Mouse (Mus musculus) midbrain, embryonic 14.5 days (tissue): ENCODE measurements around the gene Amacr. TPM values are rescaled to one million over a fixed set of nuclear protein-coding genes. Genes with fewer than 3 reads are reported as not detected.

Experiments used
- ATAC-seq: fragments of 200-750 bp; cut with Nextera tagmentation; 2 replicates; pipeline ENCODE4 v1.8.0; 2017; ENCODE audit warnings: moderate number of reproducible peaks, moderate library complexity; ENCODE audit not compliant: low FRiP score, low TSS enrichment
- DNase-seq: peaks from one replicate; pipeline ENCODE4 v3.0.0-alpha.2; 2015
- H3K27ac ChIP-seq: fragments of 300-500 bp; sonication (generic); replicated peaks from 2 replicates; pipeline ENCODE4 v1.5.1; 2014; ENCODE audit warnings: mild to moderate bottlenecking, low read depth, low read length, moderate library complexity
- H3K27me3 ChIP-seq: fragments of 300-500 bp; sonication (generic); 2 replicates; pipeline ENCODE4 v1.6.1; 2014; ENCODE audit warnings: low read length, control low read depth, mixed read lengths; ENCODE audit not compliant: control insufficient read depth, insufficient read depth
- H3K36me3 ChIP-seq: fragments of 300-500 bp; sonication (generic); 2 replicates; pipeline ENCODE4 v1.6.1; 2014; ENCODE audit warnings: low read length, control low read depth; ENCODE audit not compliant: control insufficient read depth, insufficient read depth
- H3K4me1 ChIP-seq: fragments of 300-500 bp; sonication (generic); 2 replicates; pipeline ENCODE4 v1.6.1; 2014; ENCODE audit warnings: mild to moderate bottlenecking, antibody characterized with exemption, low read length, control low read depth; ENCODE audit not compliant: control insufficient read depth, insufficient read depth
- H3K4me2 ChIP-seq: fragments of 300-500 bp; sonication (generic); 2 replicates; pipeline ENCODE4 v1.6.1; 2014; ENCODE audit warnings: mild to moderate bottlenecking, low read length, moderate library complexity
- H3K4me3 ChIP-seq: fragments of 300-500 bp; sonication (generic); replicated peaks from 2 replicates; pipeline ENCODE4 v1.5.1; 2014; ENCODE audit warnings: low read depth, low read length
- H3K9ac ChIP-seq: fragments of 300-500 bp; sonication (generic); replicated peaks from 2 replicates; pipeline ENCODE4 v1.6.1; 2014; ENCODE audit warnings: mild to moderate bottlenecking, low read length, moderate library complexity
- H3K9me3 ChIP-seq: fragments of 300-500 bp; sonication (generic); 2 replicates; pipeline ENCODE4 v1.6.1; 2016; ENCODE audit warnings: low read length, control low read depth, mixed read lengths; ENCODE audit not compliant: control insufficient read depth
- WGBS: fragments of 180-500 bp; shearing (Covaris S2); extraction: QIAGEN DNeasy Blood & Tissue Kit; methylation state at CpG from one replicate; pipeline ENCODE4 v1.1.7; 2014; 5-methylcytosine and 5-hydroxymethylcytosine counted together
- polyA plus RNA-seq: library from polyadenylated mRNA; unstranded; fragments of >200 nt; fragmentation: Nextera tagmentation; extraction: Ambion mirVana; gene quantifications from 2 replicates; pipeline ENCODE4 v1.2.1, GENCODE M21; 2014

Gene Amacr
- 9.8 and 11.1 TPM in 2 replicates for polyA plus RNA-seq

DNA sequence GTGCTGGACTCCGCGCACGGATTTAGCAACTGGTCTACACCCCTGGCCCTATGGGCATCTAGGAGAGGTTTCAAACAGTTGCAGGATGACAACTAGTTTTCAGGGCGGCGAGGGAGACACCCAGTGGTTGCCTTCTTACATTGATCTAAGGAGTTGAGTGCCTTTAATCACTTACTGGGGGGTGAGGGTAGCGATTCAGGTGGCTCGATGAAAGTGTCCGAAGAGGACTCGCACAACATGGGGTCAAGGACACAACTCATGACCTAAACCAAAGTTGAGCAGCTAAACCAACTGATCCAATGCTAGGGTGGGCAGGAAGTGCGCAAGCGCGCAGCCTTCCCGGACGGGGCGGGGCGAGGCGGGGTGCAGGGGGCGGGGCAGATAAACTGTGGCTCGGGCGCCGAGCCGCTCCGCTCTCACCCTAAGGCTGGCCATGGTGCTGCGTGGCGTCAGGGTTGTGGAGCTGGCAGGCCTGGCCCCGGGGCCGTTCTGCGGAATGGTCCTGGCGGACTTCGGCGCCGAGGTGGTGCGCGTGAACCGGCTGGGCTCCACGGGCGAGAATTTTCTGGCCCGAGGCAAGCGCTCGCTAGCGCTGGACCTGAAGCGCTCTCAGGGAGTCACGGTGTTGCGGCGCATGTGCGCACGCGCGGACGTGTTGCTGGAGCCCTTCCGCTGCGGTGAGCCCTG is at the start of gene Amacr:
Gene Amacr (plus strand): TSS at position 380 of the 687 bp plus-strand sequence.
- peak within 1 kb of the TSS; percentile 62 for H3K9ac ChIP-seq
- H3K4me1 ChIP-seq, result peaks cover 3% of the 10 kb centered on the region; the same call in 1 of the 2 replicates
- ATAC-seq (peak; percentile 99), DNase-seq (peak; percentile 96)
- under 1% methylated on average over 52 of the region's 52 CpGs for WGBS
- H3K27ac ChIP-seq, result peak within 1 kb of the TSS; percentile 90
- H3K36me3 ChIP-seq, result no peaks in the 10 kb centered on the region
- no peaks in the 10 kb centered on the region for H3K27me3 ChIP-seq
- H3K4me2 ChIP-seq, result peak within 1 kb of the TSS; percentile 56
- peak within 1 kb of the TSS; percentile 56 for H3K4me3 ChIP-seq
- H3K9me3 ChIP-seq, result no peaks in the 10 kb centered on the region

DNA sequence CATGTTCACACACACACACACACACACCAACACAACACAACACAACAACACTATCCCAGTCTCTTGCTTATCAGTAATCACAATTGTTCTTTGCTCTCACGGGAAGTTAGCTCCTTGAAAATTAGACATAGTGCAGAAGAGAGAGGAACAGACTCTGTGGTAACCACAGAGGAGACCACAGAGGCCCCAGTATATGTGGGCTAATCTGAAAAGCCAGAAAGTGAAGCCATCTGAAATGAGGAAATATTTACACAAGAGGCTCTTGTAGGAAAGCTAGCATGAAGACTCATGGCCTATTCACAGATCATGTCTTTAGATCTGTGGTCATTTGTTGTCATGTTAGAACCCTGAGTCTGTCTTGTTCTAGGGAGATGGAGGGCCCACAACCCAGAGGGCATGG is 47.6 kb upstream of the Amacr start:
- Histone ChIP-seq H3K4me3 (no peak overlapping the region), H3K9me3 (no peaks in the 10 kb centered on the region), H3K36me3 (no peaks in the 10 kb centered on the region), H3K4me2 (no peak overlapping the region), H3K27me3 (no peaks in the 10 kb centered on the region), H3K4me1 (no peaks in the 10 kb centered on the region), H3K27ac (no peak overlapping the region), H3K9ac (no peak overlapping the region)
- DNase-seq, result no peak
- WGBS, result 76% methylated on average over 1 of the region's 1 CpGs
- no peak for ATAC-seq

DNA sequence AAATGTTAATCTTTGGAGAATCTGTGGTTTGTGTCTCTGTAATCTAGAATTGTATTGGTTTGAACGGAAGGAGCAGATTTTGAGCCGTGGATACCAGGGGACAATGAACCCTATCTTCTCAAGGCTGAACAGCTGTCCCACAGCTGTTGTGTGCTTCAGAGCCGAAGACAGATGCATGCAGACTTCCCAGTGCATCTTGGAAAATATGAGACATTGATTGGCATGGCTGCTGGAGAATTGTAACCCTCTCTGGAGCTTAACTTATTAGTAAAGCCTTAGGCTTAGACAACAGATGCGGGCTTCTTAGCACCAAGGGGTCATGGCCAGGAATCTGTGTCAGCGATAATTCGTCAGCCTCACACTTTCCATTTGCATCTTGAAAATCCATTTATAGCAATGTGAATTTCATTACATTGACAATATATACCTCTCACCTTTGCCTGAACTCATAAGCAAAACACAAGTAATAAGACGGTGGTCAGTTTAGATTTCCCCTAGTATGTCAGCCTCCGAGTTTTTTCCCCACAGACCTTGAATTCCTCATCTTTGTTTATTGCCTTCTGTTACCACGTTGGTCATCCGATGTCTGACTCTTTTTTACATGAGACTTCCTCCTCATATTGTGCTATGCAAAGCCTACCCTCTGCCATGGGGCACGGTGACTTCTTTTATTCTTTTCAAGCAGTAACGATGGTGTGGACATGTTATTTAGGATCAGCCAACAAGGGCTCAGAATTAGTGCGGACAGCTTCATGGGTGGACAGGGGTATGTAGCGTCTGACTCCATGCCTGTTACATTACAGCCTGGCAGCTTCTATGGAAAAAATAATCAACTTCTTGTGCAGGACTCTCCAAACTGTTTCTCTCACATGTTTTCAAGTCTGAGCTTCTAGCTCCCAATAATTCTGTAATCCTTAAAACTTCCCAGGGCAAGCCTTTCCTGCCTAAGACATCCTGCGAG is 41.1 kb upstream of the Amacr start:
- Histone ChIP-seq H3K9ac (no peak overlapping the region), H3K4me1 (no peaks in the 10 kb centered on the region), H3K27ac (no peak overlapping the region), H3K4me3 (no peak overlapping the region), H3K4me2 (no peak overlapping the region), H3K36me3 (no peaks in the 10 kb centered on the region), H3K27me3 (no peaks in the 10 kb centered on the region), H3K9me3 (no peaks in the 10 kb centered on the region)
- DNase-seq (no peak), ATAC-seq (no peak)
- 86% methylated on average over 15 of the region's 15 CpGs for WGBS

GRCm38 (mm10) chr15:10941901-10942300 is 39.7 kb upstream of the Amacr start:
- Histone ChIP-seq H3K9me3 (no peaks in the 10 kb centered on the region), H3K27me3 (no peaks in the 10 kb centered on the region), H3K4me2 (no peak overlapping the region), H3K4me1 (no peaks in the 10 kb centered on the region), H3K4me3 (no peak overlapping the region), H3K27ac (no peak overlapping the region), H3K36me3 (no peaks in the 10 kb centered on the region), H3K9ac (no peak overlapping the region)
- DNase-seq (no peak), ATAC-seq (no peak)
- WGBS, result 70% methylated on average over 6 of the region's 6 CpGs

GRCm38 (mm10) chr15:10947852-10948251 is 33.7 kb upstream of the Amacr start:
- Histone ChIP-seq H3K4me1 (no peaks in the 10 kb centered on the region), H3K4me3 (no peak overlapping the region), H3K9me3 (no peaks in the 10 kb centered on the region), H3K36me3 (no peaks in the 10 kb centered on the region), H3K4me2 (no peak overlapping the region), H3K27ac (no peak overlapping the region), H3K27me3 (no peaks in the 10 kb centered on the region), H3K9ac (no peak overlapping the region)
- no peak for DNase-seq
- WGBS, result 83% methylated on average over 1 of the region's 1 CpGs
- ATAC-seq, result no peak

DNA sequence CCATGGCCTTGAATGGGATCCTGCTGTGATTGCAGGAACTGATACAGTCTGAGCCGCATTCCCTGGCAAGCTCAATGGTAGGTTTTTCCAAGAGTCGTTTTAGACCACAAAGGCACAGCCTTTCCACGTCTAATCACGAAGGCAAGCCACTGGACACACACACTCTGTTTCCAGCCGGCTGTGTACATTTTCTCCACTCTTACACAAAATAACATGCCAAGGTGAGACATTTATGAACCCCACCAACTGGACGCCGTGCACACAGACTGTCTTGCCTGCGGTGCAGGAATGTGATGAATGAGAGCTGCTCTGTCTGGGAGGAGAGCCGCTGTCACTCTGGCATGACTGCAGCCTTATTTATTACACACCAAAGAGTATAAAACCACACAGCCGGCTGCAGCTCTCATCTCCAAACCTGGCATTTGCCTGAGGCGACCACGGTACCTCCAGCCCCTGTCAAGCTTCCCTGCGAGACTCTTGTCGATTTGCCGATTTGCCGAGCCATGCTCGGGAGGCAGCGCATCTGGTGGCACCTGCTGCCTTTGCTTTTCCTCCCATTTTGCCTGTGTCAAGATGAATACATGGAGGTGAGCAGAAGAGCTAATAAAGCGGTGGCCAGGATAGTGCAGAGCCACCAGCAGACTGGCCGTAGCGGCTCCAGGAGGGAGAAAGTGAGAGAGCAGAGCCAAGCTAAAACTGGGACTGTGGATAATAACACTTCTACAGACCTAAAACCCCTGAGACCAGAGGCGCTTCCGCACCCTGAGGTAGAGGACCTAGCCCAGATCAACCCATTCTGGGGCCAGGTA is 29.4 kb upstream of the Amacr start, which contains the start of gene C1qtnf3:
Gene C1qtnf3 (plus strand): TSS at position 382 of the 809 bp plus-strand sequence.
- no peak for ATAC-seq
- 0 out of 2 replicates have a peak within 1 kb of the TSS, but pooled peaks have one; percentile 8 for H3K4me2 ChIP-seq
- no peaks in the 10 kb centered on the region for H3K27me3 ChIP-seq
- no peaks in the 10 kb centered on the region for H3K4me1 ChIP-seq
- DNase-seq, result peak; percentile 4
- WGBS, result 74% methylated on average over 23 of the region's 23 CpGs
- no peak within 1 kb of the TSS for H3K4me3 ChIP-seq
- H3K27ac ChIP-seq, result no peak within 1 kb of the TSS
- no peak within 1 kb of the TSS for H3K9ac ChIP-seq
- no peaks in the 10 kb centered on the region for H3K36me3 ChIP-seq
- no peaks in the 10 kb centered on the region for H3K9me3 ChIP-seq

- H3K9me3 ChIP-seq, result no peaks in the 10 kb centered on the region
- no peak overlapping the region for H3K4me3 ChIP-seq
- H3K27ac ChIP-seq, result no peak overlapping the region
- H3K27me3 ChIP-seq, result no peaks in the 10 kb centered on the region
- H3K9ac ChIP-seq, result no peak overlapping the region
- 46% methylated on average over 4 of the region's 4 CpGs for WGBS
- no peak overlapping the region for H3K4me2 ChIP-seq
- peak; percentile 4 for DNase-seq
- no peaks in the 10 kb centered on the region for H3K36me3 ChIP-seq
- ATAC-seq, result no peak
- H3K4me1 ChIP-seq, result no peaks in the 10 kb centered on the region
Observed at GRCm38 (mm10) chr15:10952760-10953305, 28.7 kb upstream of the Amacr start.

DNA sequence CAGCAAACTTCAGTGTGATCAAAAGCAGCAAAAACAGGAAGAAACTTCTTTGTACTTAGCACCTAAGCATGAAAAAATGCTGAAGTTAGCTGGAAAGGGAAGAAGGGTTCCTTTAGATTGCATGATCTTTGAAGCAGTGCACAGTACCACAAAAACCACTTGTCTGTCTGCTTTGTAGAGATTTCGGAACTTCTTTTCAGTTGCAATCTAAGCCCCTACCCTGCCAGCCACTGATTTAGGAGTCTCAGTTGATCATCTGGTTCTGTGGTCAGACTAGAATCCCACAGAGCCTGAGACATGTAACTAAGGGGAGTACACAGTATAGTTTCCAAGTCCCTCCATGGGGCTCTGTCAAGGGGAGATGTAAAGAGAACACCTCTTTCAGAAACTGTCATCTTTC is 28.1 kb upstream of the Amacr start:
- no peaks in the 10 kb centered on the region for H3K36me3 ChIP-seq
- no peak overlapping the region for H3K4me2 ChIP-seq
- H3K27me3 ChIP-seq, result no peaks in the 10 kb centered on the region
- WGBS, result 58% methylated on average over 1 of the region's 1 CpGs
- no peaks in the 10 kb centered on the region for H3K9me3 ChIP-seq
- H3K4me3 ChIP-seq, result no peak overlapping the region
- DNase-seq (no peak), ATAC-seq (no peak)
- no peaks in the 10 kb centered on the region for H3K4me1 ChIP-seq
- H3K9ac ChIP-seq, result no peak overlapping the region
- no peak overlapping the region for H3K27ac ChIP-seq
